Mouse (Mus musculus) testis, adult 2 months (tissue): Measurements from ENCODE around the gene Lnpep. TPM values are rescaled to one million over a fixed set of nuclear protein-coding genes. Genes with fewer than 3 reads are reported as not detected.

Experiments
- H3K27ac ChIP-seq: fragments of 200-500 bp; 2 replicates; pipeline ENCODE4 v1.5.1; 2012; ENCODE audit warnings: low read depth, low read length; ENCODE audit not compliant: control insufficient read depth, insufficient read depth
- H3K27me3 ChIP-seq: fragments of 200-500 bp; 2 replicates; pipeline ENCODE4 v1.6.1; 2012; ENCODE audit warnings: mild to moderate bottlenecking, low read length, moderate library complexity; ENCODE audit not compliant: control insufficient read depth, insufficient read depth
- H3K36me3 ChIP-seq: fragments of 200-500 bp; 2 replicates; pipeline ENCODE4 v1.6.1; 2012; ENCODE audit warnings: mild to moderate bottlenecking, low read length; ENCODE audit not compliant: control insufficient read depth, insufficient read depth
- H3K4me1 ChIP-seq: fragments of 200-500 bp; 2 replicates; pipeline ENCODE4 v1.6.1; 2012; ENCODE audit warnings: low read length; ENCODE audit not compliant: control insufficient read depth, insufficient read depth
- H3K4me3 ChIP-seq: fragments of 200-500 bp; 2 replicates; pipeline ENCODE4 v1.5.1; 2012; ENCODE audit warnings: low read depth, mild to moderate bottlenecking, low read length, moderate library complexity, mixed read lengths; ENCODE audit not compliant: control insufficient read depth
- CTCF ChIP-seq: fragments of 200-500 bp; IDR thresholded peaks from 2 replicates; pipeline ENCODE4 v1.5.1; 2012; ENCODE audit warnings: low read depth, mild to moderate bottlenecking, inconsistent platforms, low read length, moderate library complexity; ENCODE audit not compliant: control insufficient read depth, insufficient read depth, insufficient replicate concordance
- POLR2A ChIP-seq: fragments of 200-500 bp; IDR thresholded peaks from 2 replicates; pipeline ENCODE4 v1.6.1; 2012; ENCODE audit warnings: low read depth, mild to moderate bottlenecking, inconsistent platforms, low read length, moderate library complexity; ENCODE audit not compliant: control insufficient read depth
- polyA plus RNA-seq: library from polyadenylated mRNA; depleted of rRNA; stranded (reverse); fragments of >200 nt; gene quantifications from 2 replicates; pipeline ENCODE4 v1.2.3, GENCODE M21; 2012

The Lnpep gene
- polyA plus RNA-seq, 1 experiment = 3.5 TPM

- H3K27ac ChIP-seq = no peak overlapping the region
- no peaks in the 10 kb centered on the region for H3K36me3 ChIP-seq
- H3K27me3 ChIP-seq = no peaks in the 10 kb centered on the region
- TF ChIP-seq POLR2A = no peak
- TF ChIP-seq CTCF = no peak
- H3K4me1 ChIP-seq = no peaks in the 10 kb centered on the region
- no peak overlapping the region for H3K4me3 ChIP-seq
These were observed 16.3 kb downstream of the Lnpep start for GRCm38 (mm10) chr17:17608416-17608988.

- H3K36me3 ChIP-seq = no peaks in the 10 kb centered on the region
- no peaks in the 10 kb centered on the region for H3K4me1 ChIP-seq
- H3K27ac ChIP-seq = no peak overlapping the region
- TF ChIP-seq POLR2A = no peak
- TF ChIP-seq CTCF = no peak
- no peak overlapping the region for H3K4me3 ChIP-seq
- no peaks in the 10 kb centered on the region for H3K27me3 ChIP-seq
These were observed 20.3 kb downstream of the Lnpep start for GRCm38 (mm10) chr17:17604554-17604953.

DNA sequence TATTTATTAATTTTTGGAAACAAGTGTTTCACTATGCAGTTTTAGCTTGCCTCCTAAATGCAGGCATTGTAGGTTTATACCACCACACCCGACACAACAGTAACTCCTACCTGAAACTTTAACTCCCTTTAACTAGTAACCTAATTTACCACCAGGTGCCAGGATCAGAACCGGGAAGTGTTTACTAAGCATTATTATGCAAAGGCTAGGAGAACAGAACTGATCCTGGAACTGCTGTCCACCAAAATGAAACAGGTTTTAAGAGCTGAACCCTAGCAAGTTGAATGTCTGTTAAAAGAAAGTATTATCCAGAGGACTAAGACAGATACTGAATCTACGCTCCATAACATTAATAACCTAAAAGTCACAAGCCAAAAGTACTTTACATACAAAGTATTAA lies 21.2 kb downstream of the Lnpep start:
- Histone ChIP-seq H3K4me3 (no peak overlapping the region), H3K4me1 (no peaks in the 10 kb centered on the region), H3K36me3 (no peaks in the 10 kb centered on the region), H3K27me3 (no peaks in the 10 kb centered on the region), H3K27ac (no peak overlapping the region)
- TF ChIP-seq POLR2A = no peak
- TF ChIP-seq CTCF = no peak

DNA sequence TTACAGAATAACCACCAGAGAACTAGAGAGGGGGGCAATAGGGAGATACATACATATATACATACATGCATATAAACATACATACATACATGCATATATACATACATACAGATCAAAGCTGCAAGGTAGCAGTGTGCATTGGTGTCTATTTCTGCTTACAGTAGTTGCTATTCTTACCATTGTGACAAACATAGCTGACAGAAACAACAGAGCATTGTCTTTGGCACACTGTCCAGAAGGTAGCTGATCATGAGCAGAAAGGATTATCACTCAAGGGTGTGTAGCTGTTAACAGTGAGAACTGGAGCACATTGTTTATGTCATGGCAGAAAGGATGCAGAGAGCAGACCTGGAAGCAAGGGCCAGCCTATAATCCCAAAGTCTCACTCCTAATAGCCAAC lies 22.1 kb downstream of the Lnpep start:
- Histone ChIP-seq H3K4me3 (no peak overlapping the region), H3K27me3 (no peaks in the 10 kb centered on the region), H3K36me3 (no peaks in the 10 kb centered on the region), H3K4me1 (no peaks in the 10 kb centered on the region), H3K27ac (no peak overlapping the region)
- no peak for TF ChIP-seq POLR2A
- TF ChIP-seq CTCF = no peak

DNA sequence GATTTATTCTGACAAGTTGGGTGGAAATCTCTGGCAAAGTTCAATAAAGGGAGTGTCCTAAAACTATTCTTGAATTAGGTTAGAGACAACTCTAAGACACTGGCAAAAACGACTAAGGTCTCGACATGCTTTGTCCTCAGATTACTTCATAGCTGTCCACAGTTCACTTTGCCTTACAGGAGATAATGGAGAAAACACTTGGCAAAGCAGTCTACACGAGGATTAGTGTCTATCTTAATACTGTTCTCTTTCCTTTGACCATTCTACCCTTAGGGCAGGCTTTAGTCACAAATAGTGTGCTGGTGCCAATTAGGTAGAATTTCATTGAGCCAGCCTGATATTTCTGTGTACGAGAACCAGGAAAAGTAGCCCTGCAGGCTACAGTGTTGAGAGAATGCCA lies 22.5 kb downstream of the Lnpep start:
- no peaks in the 10 kb centered on the region for H3K4me1 ChIP-seq
- no peaks in the 10 kb centered on the region for H3K36me3 ChIP-seq
- no peak overlapping the region for H3K4me3 ChIP-seq
- TF ChIP-seq POLR2A (no peak), CTCF (no peak)
- no peak overlapping the region for H3K27ac ChIP-seq
- no peaks in the 10 kb centered on the region for H3K27me3 ChIP-seq

GRCm38 (mm10) chr17:17600804-17601252 lies 24.0 kb downstream of the Lnpep start:
- Histone ChIP-seq H3K4me3 (no peak overlapping the region), H3K27ac (peak overlapping the region; percentile 70), H3K36me3 (no peaks in the 10 kb centered on the region), H3K27me3 (no peaks in the 10 kb centered on the region), H3K4me1 (no peaks in the 10 kb centered on the region)
- no peak for TF ChIP-seq POLR2A
- no peak for TF ChIP-seq CTCF

- Histone ChIP-seq H3K27ac (no peak overlapping the region), H3K4me3 (no peak overlapping the region), H3K27me3 (no peaks in the 10 kb centered on the region), H3K4me1 (no peaks in the 10 kb centered on the region), H3K36me3 (no peaks in the 10 kb centered on the region)
- no peak for TF ChIP-seq POLR2A
- TF ChIP-seq CTCF = no peak
These were observed 24.8 kb downstream of the Lnpep start for GRCm38 (mm10) chr17:17600001-17600400.
